Mouse (Mus musculus) midbrain, postnatal 0 days (tissue): Measurements from ENCODE around the gene Zfp51. TPM values are rescaled to one million over a fixed set of nuclear protein-coding genes. Genes with fewer than 3 reads are reported as not detected.
"Not testable (repeated sequence)": the region's sequence is repeated elsewhere in the genome, so short reads cannot be mapped to it uniquely, and the experiment has no call there.

Experiments
- ATAC-seq: fragments of 200-750 bp; cut with Nextera tagmentation; 2 replicates; pipeline ENCODE4 v1.8.0; 2017; ENCODE audit warnings: moderate number of reproducible peaks, mild to moderate bottlenecking, moderate TSS enrichment, moderate library complexity; ENCODE audit not compliant: low FRiP score
- DNase-seq: peaks from one replicate; pipeline ENCODE4 v3.0.0-alpha.2; 2015; ENCODE audit warnings: low spot score
- H3K27ac ChIP-seq: fragments of 300-500 bp; sonication (generic); 2 replicates; pipeline ENCODE4 v1.5.1; 2014; ENCODE audit warnings: low read depth, mild to moderate bottlenecking, low read length, mixed read lengths
- H3K27me3 ChIP-seq: fragments of 300-500 bp; sonication (generic); 2 replicates; pipeline ENCODE4 v1.6.1; 2014; ENCODE audit warnings: low read length, control low read depth, mixed read lengths; ENCODE audit not compliant: insufficient read depth
- H3K36me3 ChIP-seq: fragments of 300-500 bp; sonication (generic); 2 replicates; pipeline ENCODE4 v1.6.1; 2014; ENCODE audit warnings: low read length, control low read depth, mixed read lengths; ENCODE audit not compliant: insufficient read depth
- H3K4me1 ChIP-seq: fragments of 300-500 bp; sonication (generic); 2 replicates; pipeline ENCODE4 v1.6.1; 2014; ENCODE audit warnings: mild to moderate bottlenecking, control low read depth, antibody characterized with exemption, low read length, mixed read lengths; ENCODE audit not compliant: insufficient read depth
- H3K4me2 ChIP-seq: fragments of 300-500 bp; sonication (generic); 2 replicates; pipeline ENCODE4 v1.6.1; 2014; ENCODE audit warnings: low read depth, mild to moderate bottlenecking, low read length, mixed read lengths; ENCODE audit not compliant: poor library complexity, severe bottlenecking
- H3K4me3 ChIP-seq: fragments of 300-500 bp; sonication (generic); 2 replicates; pipeline ENCODE4 v1.5.1; 2014; ENCODE audit warnings: low read depth, mild to moderate bottlenecking, low read length, moderate library complexity
- H3K9ac ChIP-seq: fragments of 300-500 bp; sonication (generic); replicated peaks from 2 replicates; pipeline ENCODE4 v1.6.1; 2014; ENCODE audit warnings: mild to moderate bottlenecking, low read length, moderate library complexity, mixed read lengths; ENCODE audit not compliant: poor library complexity, severe bottlenecking
- H3K9me3 ChIP-seq: fragments of 300-500 bp; sonication (generic); 2 replicates; pipeline ENCODE4 v1.6.1; 2016; ENCODE audit warnings: low read length, control low read depth
- CTCF ChIP-seq: IDR thresholded peaks from 2 replicates; pipeline ENCODE4 v1.5.1; 2016; ENCODE audit warnings: antibody characterized with exemption, mild to moderate bottlenecking
- WGBS: fragments of 180-500 bp; shearing (Covaris S2); extraction: QIAGEN DNeasy Blood & Tissue Kit; methylation state at CpG from one replicate; pipeline ENCODE4 v1.1.7; 2014; 5-methylcytosine and 5-hydroxymethylcytosine counted together
- polyA plus RNA-seq: library from polyadenylated mRNA; unstranded; fragments of >200 nt; fragmentation: Nextera tagmentation; extraction: Ambion mirVana; gene quantifications from 2 replicates; pipeline ENCODE4 v1.2.1, GENCODE M21; 2015
- total RNA-seq: library from RNA; depleted of rRNA; stranded (reverse); fragments of >200 nt; gene quantifications from 2 replicates; pipeline ENCODE4 v1.2.3, GENCODE M21; 2014; rRNA removed

The Zfp51 gene
- total RNA-seq (5.5 and 6.4 TPM in 2 replicates), polyA plus RNA-seq (5.9 and 6.9 TPM in 2 replicates)

DNA sequence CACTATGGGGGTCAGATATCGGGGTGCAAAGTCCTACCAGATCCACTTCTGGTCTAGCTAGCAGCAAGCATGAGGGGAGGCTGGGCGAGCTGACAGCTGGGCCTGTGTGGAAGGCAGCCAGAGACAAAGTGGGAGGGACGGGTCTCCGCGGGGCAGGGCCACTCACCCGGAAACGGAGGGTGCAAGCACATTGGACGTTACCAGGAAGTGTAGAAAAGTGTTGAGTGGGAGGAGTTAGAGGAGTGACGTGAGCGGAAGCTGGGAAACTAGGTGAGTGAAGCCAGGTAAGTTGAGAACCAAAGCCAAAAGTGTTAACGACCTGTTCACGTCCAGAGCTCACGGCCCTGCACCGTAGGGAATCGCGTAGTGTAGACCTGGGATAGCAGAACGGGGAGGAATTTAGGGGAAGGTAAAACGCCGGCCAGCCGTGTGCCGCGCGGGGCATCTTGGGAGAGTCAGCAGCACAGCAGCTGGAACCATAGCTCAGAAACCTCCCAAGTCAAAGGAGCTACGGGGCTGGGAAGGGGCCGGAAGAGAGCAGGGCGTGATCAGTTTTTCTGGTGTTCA lies at the start of gene Zfp51:
Zfp51 (plus strand) TSS at position 237 of the 567 bp plus-strand sequence.
- H3K36me3 ChIP-seq = no peaks in the 10 kb centered on the region
- peak within 1 kb of the TSS; percentile 71 for H3K27ac ChIP-seq
- 0 out of 2 replicates have a peak, but pooled peaks cover 4% of the 10 kb centered on the region for H3K4me1 ChIP-seq
- H3K4me3 ChIP-seq = peak within 1 kb of the TSS; percentile 55
- peak; percentile 92 for DNase-seq
- peak; percentile 99 for ATAC-seq
- WGBS = under 1% methylated on average over 26 of the region's 26 CpGs
- TF ChIP-seq CTCF = no peak
- H3K27me3 ChIP-seq = no peaks in the 10 kb centered on the region
- H3K4me2 ChIP-seq = peak within 1 kb of the TSS; percentile 65
- H3K9ac ChIP-seq = peak within 1 kb of the TSS; percentile 51
- no peaks in the 10 kb centered on the region for H3K9me3 ChIP-seq

DNA sequence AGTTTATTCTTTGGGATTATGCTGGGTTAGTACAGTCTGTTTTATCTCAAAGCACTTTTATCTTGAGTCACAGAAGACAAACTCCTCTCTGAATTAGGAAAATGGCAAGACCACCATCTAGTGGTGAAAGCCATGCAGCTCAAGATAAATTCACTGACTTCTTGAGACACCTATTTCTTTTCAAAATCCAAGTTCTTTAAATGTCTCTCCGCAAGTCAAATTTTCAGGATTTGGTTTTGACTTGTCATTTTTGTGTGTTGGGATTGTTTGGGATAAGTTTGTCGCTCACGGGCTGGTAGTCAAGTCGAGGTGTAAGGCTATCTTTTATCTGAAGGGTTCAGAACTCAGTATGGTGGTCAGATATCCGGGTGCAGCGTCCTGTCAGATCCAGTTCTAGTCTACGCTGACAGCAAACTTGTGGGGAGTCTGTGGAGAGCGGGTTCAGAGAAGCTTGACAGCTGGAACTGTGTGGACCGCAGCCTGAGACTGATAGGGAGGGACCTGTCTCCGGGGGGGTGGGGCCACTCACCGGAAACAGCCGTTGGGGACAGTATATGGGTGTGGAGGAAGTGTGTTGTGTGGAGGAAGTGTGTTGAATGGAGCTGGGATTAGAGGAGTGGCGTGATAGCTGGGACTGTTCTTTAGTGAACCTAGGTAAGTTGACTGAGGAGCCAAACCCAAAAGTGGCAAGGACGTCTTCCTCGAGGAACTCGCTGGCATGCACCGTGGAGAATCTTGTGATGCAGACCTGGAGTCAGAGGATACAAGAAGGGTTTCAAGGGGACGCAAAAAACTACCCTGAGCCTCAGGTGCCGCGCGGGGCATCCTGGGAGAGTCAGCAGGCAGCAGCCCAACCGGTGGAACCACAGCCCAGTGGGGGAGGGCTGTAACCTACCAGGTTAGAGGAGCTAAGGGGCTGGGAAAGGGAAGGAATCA lies 27.2 kb upstream of the Zfp51 start, which contains the start of gene Zfp54:
Zfp54 (plus strand) TSS at position 564 of the 936 bp plus-strand sequence.
- under 1% methylated on average over 22 of the region's 22 CpGs for WGBS
- H3K9me3 ChIP-seq = no peaks in the 10 kb centered on the region
- DNase-seq (peak; percentile 76), ATAC-seq (peak; percentile 98)
- H3K9ac ChIP-seq = peak within 1 kb of the TSS; percentile 57
- no peaks in the 10 kb centered on the region for H3K36me3 ChIP-seq
- H3K27me3 ChIP-seq = no peaks in the 10 kb centered on the region
- no peaks in the 10 kb centered on the region for H3K4me1 ChIP-seq
- H3K4me2 ChIP-seq = peak within 1 kb of the TSS; percentile 90
- peak within 1 kb of the TSS; percentile 51 for H3K27ac ChIP-seq
- peak; percentile 90 for TF ChIP-seq CTCF
- H3K4me3 ChIP-seq = peak within 1 kb of the TSS; percentile 47

DNA sequence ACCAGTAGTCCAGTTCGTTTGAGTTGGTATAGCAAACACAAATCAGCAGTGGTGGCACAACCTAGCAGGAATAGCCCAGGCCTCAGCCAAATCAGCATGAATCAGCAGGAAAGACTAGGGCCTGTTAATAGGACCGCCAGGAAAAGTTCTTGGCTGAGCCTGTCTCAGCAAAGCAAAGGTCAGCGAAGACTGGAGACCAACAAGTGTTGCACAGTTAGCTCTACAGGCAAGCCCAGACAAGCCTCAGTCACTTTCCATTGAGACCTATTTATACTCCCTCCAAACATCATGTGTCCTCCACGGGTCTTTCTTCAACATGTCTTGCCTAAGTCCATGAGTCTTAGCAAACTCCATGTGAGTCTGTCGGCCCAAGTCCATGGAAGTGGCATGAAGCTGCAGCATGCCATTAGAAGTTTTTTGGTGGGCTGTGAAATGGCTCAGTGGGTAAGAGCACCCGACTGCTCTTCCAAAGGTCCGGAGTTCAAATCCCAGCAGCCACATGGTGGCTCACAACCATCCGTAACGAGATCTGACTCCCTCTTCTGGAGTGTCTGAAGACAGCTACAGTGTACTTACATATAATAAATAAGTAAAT lies 11.3 kb upstream of the Zfp51 start:
- DNase-seq, H3K9ac ChIP-seq, H3K4me2 ChIP-seq, H3K4me3 ChIP-seq, H3K36me3 ChIP-seq, H3K4me1 ChIP-seq, H3K27ac ChIP-seq, ATAC-seq, H3K9me3 ChIP-seq, H3K27me3 ChIP-seq: not testable (repeated sequence)
- WGBS = 81% methylated on average over 9 of the region's 9 CpGs

DNA sequence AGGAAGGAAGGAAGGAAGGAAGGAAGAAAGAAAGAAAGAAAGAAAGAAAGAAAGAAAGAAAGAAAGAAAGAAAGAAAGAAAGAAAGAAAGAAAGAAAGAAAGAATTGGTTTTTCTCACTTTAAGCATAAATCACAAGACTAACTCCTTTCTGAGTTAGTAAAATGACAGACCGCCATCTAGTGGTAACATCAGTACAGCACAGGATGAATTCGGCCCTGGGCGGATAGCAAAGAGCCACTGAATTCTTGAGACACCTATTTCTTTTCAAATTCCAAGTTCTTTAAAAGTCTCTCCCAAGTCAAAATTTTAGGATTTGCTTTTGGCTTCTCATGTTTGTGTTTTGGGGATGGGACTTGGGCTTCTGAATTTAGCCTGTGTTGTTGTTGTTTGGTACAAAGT lies 505 bp upstream of the Zfp51 start:
- WGBS = under 1% methylated on average over 3 of the region's 3 CpGs
- Histone ChIP-seq H3K4me2 (peak overlapping the region; percentile 65), H3K36me3 (no peaks in the 10 kb centered on the region), H3K4me3 (peak overlapping the region; percentile 55), H3K27me3 (no peaks in the 10 kb centered on the region), H3K27ac (peak overlapping the region; percentile 71; the same call in 1 of the 2 replicates), H3K4me1 (0 out of 2 replicates have a peak, but pooled peaks cover 4% of the 10 kb centered on the region), H3K9me3 (no peaks in the 10 kb centered on the region), H3K9ac (peak overlapping the region; percentile 51; the same call in 1 of the 2 replicates)
- TF ChIP-seq CTCF = peak; percentile 82
- ATAC-seq = peak; percentile 88
- DNase-seq = peak; percentile 91

DNA sequence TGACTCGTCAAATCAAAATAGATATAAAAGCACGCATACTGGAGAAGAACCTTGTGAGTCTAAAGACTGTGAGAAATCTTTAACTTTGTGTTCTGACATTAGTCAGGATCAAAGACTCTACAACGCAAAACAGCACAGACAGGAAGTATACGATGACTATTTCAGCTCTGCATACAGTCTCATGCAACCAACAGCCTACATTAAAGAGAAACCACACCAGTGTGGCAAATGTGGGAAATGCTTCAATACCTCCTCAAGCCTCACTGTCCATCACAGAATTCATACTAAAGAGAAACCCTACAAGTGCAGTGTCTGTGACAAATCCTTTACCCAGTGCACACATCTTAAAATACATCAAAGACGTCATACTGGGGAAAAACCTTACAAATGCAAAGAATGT lies 13.4 kb downstream of the Zfp51 start:
- ATAC-seq (no peak), DNase-seq (no peak)
- 72% methylated on average over 5 of the region's 5 CpGs for WGBS
- Histone ChIP-seq H3K9ac (no peak overlapping the region), H3K27ac (no peak overlapping the region), H3K4me2 (no peak overlapping the region), H3K36me3 (peaks cover 20% of the 10 kb centered on the region), H3K9me3 (no peaks in the 10 kb centered on the region), H3K4me1 (no peaks in the 10 kb centered on the region), H3K27me3 (no peaks in the 10 kb centered on the region), H3K4me3 (no peak overlapping the region)
- TF ChIP-seq CTCF = no peak
